Mouse (Mus musculus): ENCODE data around the gene Tbc1d22b.
"Not testable (repeated sequence)": the region's sequence is repeated elsewhere in the genome, so short reads cannot be mapped to it uniquely, and the experiment has no call there.

The Tbc1d22b gene

GRCm38 (mm10) chr17:29596771-29597132 is 47.2 kb downstream of the Tbc1d22b start:
- DNase-seq: no peak

DNA sequence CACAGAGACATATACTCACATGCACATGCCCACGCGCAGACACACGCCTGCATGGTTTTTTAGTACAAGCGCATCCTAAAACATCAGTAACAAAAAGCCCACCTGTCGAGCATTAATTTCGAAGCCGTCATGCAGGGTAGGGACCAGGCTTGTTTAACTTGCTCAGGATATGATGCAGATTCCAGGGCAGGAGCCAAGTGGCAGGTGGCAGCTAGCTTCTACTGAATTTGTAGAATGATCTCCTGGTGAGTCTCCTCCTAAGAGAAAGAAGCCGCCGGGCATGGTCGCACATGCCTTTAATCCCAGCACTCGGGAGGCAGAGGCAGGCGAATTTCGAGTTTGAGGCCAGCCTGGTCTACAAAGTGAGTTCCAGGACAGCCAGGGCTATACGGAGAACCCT is 49.5 kb downstream of the Tbc1d22b start:
- no peak for DNase-seq

DNA sequence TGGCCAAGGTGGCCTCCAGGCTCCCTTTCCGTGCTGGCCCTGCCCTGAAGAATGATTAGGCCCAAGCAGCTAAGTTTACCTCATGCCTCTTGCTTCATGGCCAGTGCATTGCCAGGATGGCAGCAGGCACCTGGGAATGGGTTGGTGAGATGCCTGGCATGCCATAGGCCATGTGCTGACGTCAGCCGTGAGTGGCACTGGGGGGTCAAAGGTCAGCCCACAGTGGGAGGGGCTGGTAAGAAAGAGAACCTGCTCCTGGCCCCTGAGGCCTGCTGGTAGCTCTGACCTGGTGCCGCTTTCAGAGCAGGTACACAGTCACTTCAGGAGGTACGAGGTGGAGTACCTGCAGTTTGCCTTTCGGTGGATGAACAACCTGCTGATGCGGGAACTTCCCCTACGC is 50.0 kb downstream of the Tbc1d22b start:
- no peak for DNase-seq

GRCm38 (mm10) chr17:29601391-29601790 is 51.8 kb downstream of the Tbc1d22b start:
- no peak for DNase-seq

GRCm38 (mm10) chr17:29603283-29603682 is 53.7 kb downstream of the Tbc1d22b start:
- peak; percentile 79 for DNase-seq

DNA sequence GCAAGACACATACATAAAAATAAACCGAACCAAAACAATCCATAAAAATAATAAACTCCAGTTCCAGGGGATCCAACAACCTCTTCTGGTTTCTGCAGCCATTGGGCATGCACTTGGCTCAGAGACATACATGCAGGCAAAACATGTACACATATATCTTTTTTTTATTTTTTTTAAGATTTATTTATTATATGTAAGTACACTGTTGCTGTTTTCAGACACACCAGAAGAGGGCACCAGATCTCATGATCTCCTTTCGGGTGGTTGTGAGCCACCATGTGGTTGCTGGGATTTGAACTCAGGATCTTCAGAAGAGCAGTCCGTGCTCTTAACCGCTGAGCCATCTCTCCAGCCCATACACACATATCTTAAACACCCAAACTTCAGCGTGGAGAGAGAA is 63.9 kb downstream of the Tbc1d22b start:
- not testable (repeated sequence) for DNase-seq

- peak; percentile 97 for DNase-seq
Observed at GRCm38 (mm10) chr17:29614115-29615023, 64.8 kb downstream of the Tbc1d22b start, which contains the start of the genes Rnf8 and Gm28043. Rnf8 (plus strand) TSS chr17:29614790. Gm28043 (plus strand) TSS chr17:29614876.

GRCm38 (mm10) chr17:29615024-29615551 is 65.5 kb downstream of the Tbc1d22b start:
- DNase-seq: peak; percentile 49

DNA sequence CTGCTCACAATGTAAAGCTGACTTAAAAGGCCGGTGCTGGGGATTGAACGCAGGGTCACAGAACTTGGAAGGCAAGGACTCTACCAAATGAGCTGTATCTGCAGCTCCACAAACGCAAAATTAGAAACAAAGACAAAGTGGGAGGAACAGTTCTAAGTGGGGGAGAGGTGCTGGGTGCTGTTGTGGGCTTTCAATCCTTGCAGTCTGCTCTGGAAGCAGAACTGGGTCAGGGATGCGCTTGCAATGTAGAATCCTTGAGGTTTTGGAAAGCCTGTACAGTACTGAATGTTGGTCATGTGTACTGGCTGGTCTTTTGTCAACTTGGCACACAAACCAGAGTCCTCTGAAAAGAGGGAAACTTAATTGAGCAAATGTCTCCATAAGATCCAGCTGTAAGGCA is 66.0 kb downstream of the Tbc1d22b start:
- peak; percentile 31 for DNase-seq

- no peak for DNase-seq
Observed at GRCm38 (mm10) chr17:29619231-29619630, 69.6 kb downstream of the Tbc1d22b start.

DNA sequence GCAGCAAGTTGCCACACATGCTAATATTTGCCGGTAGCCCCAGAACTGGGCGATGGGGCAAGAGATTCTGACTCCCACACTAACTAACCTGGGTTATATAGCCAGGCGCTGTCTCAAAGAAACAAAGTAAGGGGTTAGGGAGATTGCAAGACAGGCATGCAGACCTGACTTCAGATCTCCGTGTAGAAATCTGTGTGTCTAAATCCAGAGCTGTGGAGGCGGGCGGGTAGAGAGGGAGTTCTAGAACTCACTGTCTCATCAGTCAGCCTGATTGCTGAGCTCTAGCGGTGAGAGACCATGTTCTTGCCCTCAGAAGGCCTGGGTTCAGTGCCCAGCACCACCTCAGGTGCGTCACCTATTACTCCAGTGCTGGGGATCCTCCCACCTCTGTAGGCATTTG is 73.9 kb downstream of the Tbc1d22b start:
- DNase-seq: no peak

DNA sequence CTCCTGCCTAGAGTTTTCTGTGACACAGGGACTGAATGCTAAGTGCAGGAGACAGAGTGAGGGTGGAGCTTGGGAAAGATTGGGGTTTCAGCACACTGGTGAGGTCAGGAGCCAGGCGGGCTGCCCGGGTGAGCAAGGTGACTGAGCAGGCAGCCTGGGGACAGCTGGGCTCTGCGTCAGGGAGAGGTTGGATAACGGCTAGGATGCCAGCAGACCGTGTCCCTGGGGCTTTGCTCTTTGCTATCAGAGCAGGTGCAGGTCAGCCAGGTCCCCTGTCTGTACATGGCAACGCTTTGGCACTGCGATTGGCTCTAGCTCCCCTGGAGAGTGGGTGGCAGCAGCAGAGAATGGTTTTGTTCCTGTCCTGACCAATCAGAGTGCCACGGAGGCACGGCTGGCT is 77.7 kb downstream of the Tbc1d22b start:
- no peak for DNase-seq

GRCm38 (mm10) chr17:29628946-29629345 is 79.4 kb downstream of the Tbc1d22b start:
- DNase-seq: no peak

DNA sequence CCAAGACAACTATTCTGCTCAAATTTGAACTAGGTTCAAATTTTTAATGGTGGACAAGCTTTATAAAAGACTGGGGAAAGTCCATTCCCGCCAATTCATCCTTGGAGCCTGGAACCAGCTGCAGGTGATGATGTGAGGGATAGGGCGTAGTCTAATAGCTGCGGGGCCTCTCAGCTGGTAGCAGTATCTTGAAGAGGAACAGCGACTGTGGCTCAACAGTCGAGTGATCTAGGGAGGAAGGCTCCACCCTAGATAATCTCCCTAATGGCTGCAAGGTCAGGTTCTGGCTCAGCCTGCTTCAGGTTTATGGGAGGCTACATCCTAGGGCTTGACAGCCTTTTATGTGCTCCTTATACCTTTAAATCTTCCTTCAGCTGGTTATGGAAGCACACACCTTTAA is 80.0 kb downstream of the Tbc1d22b start:
- no peak for DNase-seq

DNA sequence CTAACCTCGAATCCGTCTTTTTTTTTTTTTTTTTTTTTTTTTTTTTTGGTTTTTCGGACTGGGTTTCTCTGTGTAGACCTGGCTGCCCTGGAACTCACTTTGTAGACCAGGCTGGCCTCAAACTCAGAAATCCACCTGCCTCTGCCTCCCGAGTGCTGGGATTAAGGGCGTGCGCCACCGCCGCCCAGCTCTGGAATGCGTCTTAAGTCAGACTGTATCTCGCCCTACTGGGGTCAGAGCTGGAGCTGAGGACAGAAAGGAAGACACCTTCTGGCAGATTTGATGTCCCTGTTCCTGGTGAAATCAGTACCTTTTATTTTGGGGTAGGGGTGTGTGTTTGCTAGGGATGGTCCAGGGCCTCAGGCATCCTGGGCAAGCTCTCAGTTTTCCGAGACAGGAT is 82.7 kb downstream of the Tbc1d22b start:
- no peak for DNase-seq

DNA sequence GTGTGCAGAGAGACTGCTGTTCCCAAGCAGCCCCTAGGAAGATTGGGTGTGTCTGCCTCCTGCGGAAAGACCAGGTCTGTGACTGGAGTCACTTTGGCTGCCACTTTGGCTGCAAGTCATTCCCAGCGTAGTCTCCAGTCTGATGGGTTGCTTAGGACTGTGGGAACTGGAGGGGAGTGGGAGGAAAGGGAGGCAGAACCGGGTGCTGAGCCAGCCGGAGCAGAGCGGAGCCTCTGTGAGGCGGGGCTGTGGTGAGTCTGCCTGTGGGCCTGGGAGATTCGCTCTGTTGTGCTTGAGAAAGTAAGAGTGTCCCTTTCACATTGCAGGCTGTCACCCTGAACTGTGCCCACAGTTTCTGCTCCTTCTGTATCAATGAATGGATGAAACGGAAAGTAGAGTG is 85.9 kb downstream of the Tbc1d22b start:
- DNase-seq: no peak

DNA sequence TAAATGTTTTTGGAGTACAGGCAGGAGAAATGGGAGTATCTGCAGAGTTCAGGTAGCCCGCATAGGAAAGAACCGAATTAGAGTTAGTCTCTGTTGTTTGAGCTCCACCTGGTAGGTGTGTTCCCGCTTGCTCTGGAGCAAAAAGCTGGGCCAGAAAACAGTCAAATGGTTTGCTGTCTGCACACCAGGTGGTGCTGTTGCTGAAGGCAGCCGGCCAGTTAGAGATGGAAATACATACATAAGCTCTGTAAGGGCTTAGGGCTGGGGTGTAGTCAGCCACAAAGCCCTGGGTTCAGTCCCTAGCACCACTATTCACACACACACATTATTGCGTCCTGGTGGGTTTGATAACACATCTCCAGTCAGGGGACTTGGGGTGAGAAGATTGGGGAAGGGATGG is 86.5 kb downstream of the Tbc1d22b start:
- peak; percentile 42 for DNase-seq

- DNase-seq: no peak
Observed at GRCm38 (mm10) chr17:29637377-29637776, 87.8 kb downstream of the Tbc1d22b start.

GRCm38 (mm10) chr17:29637895-29638294 is 88.3 kb downstream of the Tbc1d22b start:
- no peak for DNase-seq

DNA sequence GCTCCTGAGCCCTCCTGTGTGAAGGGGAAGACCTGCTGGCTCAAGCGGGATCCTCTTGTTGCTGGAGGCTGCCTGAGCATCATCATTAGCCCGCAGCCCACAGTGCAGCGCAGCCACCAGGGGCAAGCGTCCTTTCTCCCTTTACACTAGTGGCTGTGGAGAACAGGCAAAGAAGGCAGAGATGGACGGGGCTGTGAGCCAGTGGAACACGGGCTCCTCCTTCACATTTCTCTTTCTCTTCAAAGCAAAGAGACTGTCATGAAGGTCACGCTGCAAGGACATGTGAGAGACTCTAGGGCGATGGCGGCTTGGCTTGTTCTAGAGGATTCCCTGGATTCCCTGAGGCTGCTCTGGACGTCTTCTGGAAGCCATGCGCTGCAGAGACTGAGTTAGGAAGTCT is 91.4 kb downstream of the Tbc1d22b start:
- DNase-seq: no peak

DNA sequence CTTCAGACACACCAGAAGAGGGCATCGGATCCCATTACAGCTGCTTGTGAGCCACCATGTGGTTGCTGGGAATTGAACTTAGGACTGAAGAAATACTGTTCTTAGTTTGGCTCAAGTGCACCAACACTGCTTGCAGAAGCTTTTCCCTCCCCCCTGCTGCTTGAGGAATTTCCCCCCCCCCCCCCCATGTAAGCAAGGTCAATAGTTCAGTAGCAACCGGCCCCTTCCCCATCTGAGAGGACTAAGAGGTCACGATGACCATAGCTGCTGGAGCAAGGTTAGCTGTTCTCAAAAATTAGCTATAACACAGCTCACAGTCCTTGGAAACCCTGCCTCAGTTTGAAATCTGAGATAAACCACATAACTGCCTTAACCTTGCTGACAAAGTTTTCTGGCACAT is 92.6 kb downstream of the Tbc1d22b start:
- DNase-seq: no peak
